In genomic region chr13:31240546-31240945, GRCm38 (mm10) we compare ENCODE assay signal across 20 mouse cellular contexts.
DNase-seq lines count a peak whose midpoint lies in the region; ATAC-seq and TF ChIP-seq lines count a peak whose summit lies in the region.
"Had no signal": no experiment of that assay in that cellular context is flagged by ENCODE, and none has a peak within 500 bp of the region (broad histone marks: within the 10 kb centered on the region; RNA-seq: fewer than 3 reads in every experiment).

No protein-coding gene starts in this region.

- H3K79me3 ChIP-seq in C2C12 (ENCODE audit: low read depth) = no peaks in the 10 kb centered on the region

- H3K36me3 ChIP-seq in C2C12 (ENCODE audit: control insufficient read depth, insufficient read depth) (no peaks in the 10 kb centered on the region), myocyte (ENCODE audit: control insufficient read depth, insufficient read depth) (no peaks in the 10 kb centered on the region)
- no peaks in the 10 kb centered on the region for H3K36me3 ChIP-seq in hindbrain, embryonic 14.5 days (replicated peaks; ENCODE audit: control insufficient read depth, insufficient read depth)
- H3K36me3 ChIP-seq: G1E had no signal

- no peaks in the 10 kb centered on the region for H3K9me3 ChIP-seq in hindbrain, embryonic 14.5 days (ENCODE audit: control insufficient read depth, low read length)
- H3K9me3 ChIP-seq: G1E had no signal

- H3K4me1 ChIP-seq in hindbrain, embryonic 14.5 days (replicated peaks; ENCODE audit: control insufficient read depth, insufficient read depth, low read length) = no peaks in the 10 kb centered on the region

- no peaks in the 10 kb centered on the region for H3K27me3 ChIP-seq in C2C12 (ENCODE audit: control insufficient read depth, insufficient read depth, insufficient read length)
- no peaks in the 10 kb centered on the region for H3K27me3 ChIP-seq in myocyte (ENCODE audit: control insufficient read depth, insufficient read depth, insufficient read length)
- no peaks in the 10 kb centered on the region for H3K27me3 ChIP-seq in hindbrain, embryonic 14.5 days (ENCODE audit: control insufficient read depth, insufficient read depth, low read length)
- H3K27me3 ChIP-seq: CH12.LX, Patski had no signal

- DNase-seq in kidney, adult 18-20 months = no peak
- DNase-seq in hindbrain, embryonic 14.5 days (ENCODE audit: low spot score) = no peak
- DNase-seq: adrenal gland, adult 2 months; adrenal gland, adult 8-10 months; adrenal gland, postnatal 10 days; adrenal gland, postnatal 14 days; adrenal gland, postnatal 25 days; adrenal gland, postnatal 36 days; B cell, adult 2 months; cerebellum, adult 11 months; cerebellum, adult 11-12 months; cerebellum, adult 18-20 months; cerebellum, adult 2 months had no signal

- ATAC-seq in hindbrain, embryonic 14.5 days (ENCODE audit: low FRiP score) = no peak
- ATAC-seq: activated CD4-positive, CD25-positive, alpha-beta regulatory T cell, adult 4 months; CD4-positive, CD25-positive, alpha-beta regulatory T cell, adult 4 months; Patski had no signal

- no peak for TF ChIP-seq POLR2A in myocyte (IDR thresholded peaks at IDR 0.05; ENCODE audit: insufficient read length, low read depth)

- H3K79me2 ChIP-seq in C2C12 (ENCODE audit: control insufficient read depth, insufficient read depth) (no peaks in the 10 kb centered on the region), myocyte (ENCODE audit: control insufficient read depth, insufficient read depth) (no peaks in the 10 kb centered on the region)

- H3K4me3 ChIP-seq in C2C12 (ENCODE audit: insufficient read depth, poor library complexity, severe bottlenecking) (no peak overlapping the region), myocyte (no peak overlapping the region)
- no peak overlapping the region for H3K4me3 ChIP-seq in hindbrain, embryonic 14.5 days (replicated peaks; ENCODE audit: low read length)

- no peak for TF ChIP-seq CTCF in C2C12 (IDR thresholded peaks at IDR 0.05; ENCODE audit: control insufficient read depth, insufficient read depth, insufficient read length)

- H3K4me2 ChIP-seq in myocyte (ENCODE audit: low read depth) = no peak overlapping the region
- no peak overlapping the region for H3K4me2 ChIP-seq in hindbrain, embryonic 14.5 days (replicated peaks)

- WGBS in hindbrain, embryonic 14.5 days = 96% methylated on average over 6 of the region's 6 CpGs

- H3K27ac ChIP-seq in hindbrain, embryonic 14.5 days = no peak overlapping the region

- H3ac ChIP-seq in C2C12 (ENCODE audit: control insufficient read depth, insufficient read length, low read depth) (no peak overlapping the region), myocyte (ENCODE audit: control insufficient read depth, insufficient read length) (no peak overlapping the region)

- no peak overlapping the region for H3K9ac ChIP-seq in hindbrain, embryonic 14.5 days

TF ChIP-seq in C2C12, 6 proteins besides CTCF, POLR2A, EP300 and RAD21:
- TF ChIP-seq USF1 (IDR thresholded peaks at IDR 0.05; ENCODE audit: low read depth) (no peak), CEBPB (IDR thresholded peaks at IDR 0.05; ENCODE audit: low read depth) (peak; percentile 80)

TF ChIP-seq in myocyte, 11 proteins besides CTCF, POLR2A, EP300 and RAD21:
- TF ChIP-seq CEBPB (IDR thresholded peaks at IDR 0.05; ENCODE audit: insufficient read depth, poor library complexity, severe bottlenecking) = peak; percentile 61; the same call in 1 of the 2 replicates
- TF ChIP-seq MYOD1 (IDR thresholded peaks at IDR 0.05; ENCODE audit: control insufficient read depth in 1 of 3, insufficient read length in 2 of 3, low read depth in 2 of 3) = no peak
- no peak for TF ChIP-seq REST (IDR thresholded peaks at IDR 0.05; ENCODE audit: insufficient read depth, insufficient read length)
- TF ChIP-seq MYOG (IDR thresholded peaks at IDR 0.05; ENCODE audit: control insufficient read depth in 1 of 3, insufficient read depth in 1 of 3, insufficient read length in 2 of 3, low read depth in 2 of 3) = no peak
TF ChIP-seq in myocyte: peak in this region for 1.
